ENCODE assay signal across 9 mouse cellular contexts in the genomic region with DNA sequence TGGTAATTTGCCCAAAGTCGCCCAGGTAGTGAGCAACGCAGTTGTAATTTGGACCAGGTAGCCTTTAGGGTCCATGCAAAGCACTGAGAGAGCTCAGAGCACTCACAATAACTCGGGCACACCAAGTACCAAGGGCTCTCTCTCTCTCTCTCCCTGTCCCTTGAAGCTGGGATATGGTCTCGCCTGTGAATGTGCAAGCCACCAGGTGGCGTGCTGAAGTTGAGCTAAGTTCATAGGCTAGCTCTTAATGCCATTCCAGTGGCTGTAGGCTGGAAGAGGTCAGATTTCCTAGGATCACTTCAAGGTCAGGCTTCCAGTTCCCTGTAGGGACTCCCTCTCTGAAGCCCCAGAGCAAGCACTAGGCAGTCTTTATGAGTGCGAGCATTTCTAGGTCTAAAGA.
A peak's percentile ranks its signal among the peaks of the same experiment; 100 is the strongest.
DNase-seq lines count a peak whose midpoint lies in the region; ATAC-seq and TF ChIP-seq lines count a peak whose summit lies in the region.
"Had no signal": no experiment of that assay in that cellular context is flagged by ENCODE, and none has a peak within 500 bp of the region (broad histone marks: within the 10 kb centered on the region; RNA-seq: fewer than 3 reads in every experiment).

No protein-coding gene starts in this region.

- peaks cover 4% of the 10 kb centered on the region; the same call in 1 of the 2 replicates for H3K36me3 ChIP-seq in intestine, postnatal 0 days (ENCODE audit: control insufficient read depth, insufficient read depth)
- no peaks in the 10 kb centered on the region for H3K36me3 ChIP-seq in intestine, embryonic 15.5 days

- no peaks in the 10 kb centered on the region for H3K4me1 ChIP-seq in intestine, postnatal 0 days (replicated peaks; ENCODE audit: control insufficient read depth, insufficient read depth, low read length)
- no peaks in the 10 kb centered on the region for H3K4me1 ChIP-seq in intestine, embryonic 15.5 days (replicated peaks)

- H3K9me3 ChIP-seq in intestine, postnatal 0 days (ENCODE audit: control insufficient read depth): no peaks in the 10 kb centered on the region
- no peaks in the 10 kb centered on the region for H3K9me3 ChIP-seq in intestine, embryonic 15.5 days

- no peak overlapping the region for H3K4me3 ChIP-seq in intestine, postnatal 0 days (ENCODE audit: low read depth, low read length)
- H3K4me3 ChIP-seq in intestine, embryonic 15.5 days (replicated peaks): no peak overlapping the region

- DNase-seq in adipocyte (ENCODE audit: low spot score): peak; percentile 51
- peak; percentile 81 for DNase-seq in embryo, embryonic 11 days
- DNase-seq in heart, postnatal 25 days (ENCODE audit: low spot score): peak; percentile 14
- DNase-seq in left cerebral cortex, adult 18-20 months (ENCODE audit: low spot score in 2 of 2): peak; percentile 61 to 66
- peak; percentile 61 for DNase-seq in naive thymus-derived CD4-positive, alpha-beta T cell, adult 2 months (ENCODE audit: low read depth)
- DNase-seq in thymus, postnatal 4 days: peak; percentile 72

- intact Hi-C loops in heart, postnatal 25 days (cut with DNase I): loop anchor here (1.0 kb wide), 2 partner anchors 79 to 102 kb away; no protein-coding TSS in a partner anchor

- no peak overlapping the region for H3K27ac ChIP-seq in intestine, postnatal 0 days (ENCODE audit: low read depth, low read length)
- H3K27ac ChIP-seq in intestine, embryonic 15.5 days: no peak overlapping the region
- H3K27ac ChIP-seq: macrophage had no signal

- TF ChIP-seq CTCF in intestine, postnatal 0 days (IDR thresholded peaks at IDR 0.05; ENCODE audit: low read depth): peak; percentile 89

- 26% methylated on average over 6 of the region's 6 CpGs for WGBS in intestine, postnatal 0 days
- WGBS in intestine, embryonic 15.5 days: 27% methylated on average over 6 of the region's 6 CpGs

- no peaks in the 10 kb centered on the region for H3K27me3 ChIP-seq in intestine, postnatal 0 days (replicated peaks; ENCODE audit: control insufficient read depth, insufficient read depth, low read length)
- no peaks in the 10 kb centered on the region for H3K27me3 ChIP-seq in intestine, embryonic 15.5 days (replicated peaks)

- no peak for ATAC-seq in intestine, postnatal 0 days
- ATAC-seq in intestine, embryonic 15.5 days: no peak

- H3K4me2 ChIP-seq in intestine, postnatal 0 days (replicated peaks; ENCODE audit: low read depth): no peak overlapping the region
- no peak overlapping the region for H3K4me2 ChIP-seq in intestine, embryonic 15.5 days (replicated peaks)

- H3K9ac ChIP-seq in intestine, postnatal 0 days (ENCODE audit: low read depth, low read length): no peak overlapping the region
- no peak overlapping the region for H3K9ac ChIP-seq in intestine, embryonic 15.5 days

Comparison
In these comparisons a context has a peak if more than half of its experiments do, and no peak if none do; other contexts are left out.
1. DNase-seq: peak in every context shown above with its lines; median percentile 81 in embryo, embryonic 11 days; 72 in thymus, postnatal 4 days; 64 in left cerebral cortex, adult 18-20 months; 61 in naive thymus-derived CD4-positive, alpha-beta T cell, adult 2 months; 51 in adipocyte; 14 in heart, postnatal 25 days.